Mouse (Mus musculus) B cell, adult 2 months (primary cell): Measurements from ENCODE around the gene Hdgfl2.

Source experiments
- DNase-seq, 2 experiments: peaks; one replicate each; pipeline ENCODE4 v3.0.0; 2022

Hdgfl2 gene

DNA sequence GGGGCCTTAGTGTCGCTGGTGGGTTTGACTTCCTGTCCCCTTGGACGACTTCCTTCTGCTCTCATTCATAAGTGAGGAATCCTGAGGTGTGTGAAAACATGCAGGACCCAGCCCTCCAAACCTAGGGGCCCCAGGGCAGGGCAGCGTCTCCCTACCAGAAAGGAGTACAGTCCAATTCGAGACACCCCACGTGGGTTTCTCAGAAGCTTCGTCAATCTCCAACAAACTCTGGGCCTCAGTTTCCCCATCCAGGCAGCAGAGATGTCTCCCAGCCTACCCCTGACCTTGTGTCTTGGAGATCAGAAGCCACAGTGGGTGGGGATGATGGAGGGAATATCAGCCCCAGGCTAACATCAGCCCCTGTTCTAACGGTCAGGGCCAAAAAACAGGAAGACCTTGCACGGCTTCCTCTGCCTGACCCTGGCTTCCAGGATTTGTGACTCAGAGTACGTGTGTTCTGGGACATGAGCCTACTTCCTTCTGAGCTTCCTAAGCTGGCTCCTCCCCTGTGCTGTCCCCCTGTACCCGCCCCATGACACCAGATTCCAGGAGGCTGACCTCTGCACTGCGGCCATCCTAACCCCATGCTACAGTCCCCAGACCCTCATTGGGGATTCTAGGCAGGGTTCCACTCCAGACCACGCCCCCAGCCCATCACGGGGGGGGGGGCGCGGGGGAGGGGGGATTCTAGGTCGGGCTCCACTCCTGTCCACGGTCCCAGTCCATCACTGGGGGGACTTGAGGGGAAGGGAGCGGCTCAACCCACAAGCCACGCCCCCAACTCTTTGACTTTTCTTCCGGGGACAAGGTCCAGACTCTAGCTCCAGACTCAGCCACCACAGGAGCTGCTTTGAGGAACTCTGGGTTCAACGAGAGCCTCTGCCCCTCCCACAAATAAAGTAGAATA is 54.3 kb downstream of the Hdgfl2 start:
- DNase-seq, result peak in 1 of 2 experiments; percentile 34

DNA sequence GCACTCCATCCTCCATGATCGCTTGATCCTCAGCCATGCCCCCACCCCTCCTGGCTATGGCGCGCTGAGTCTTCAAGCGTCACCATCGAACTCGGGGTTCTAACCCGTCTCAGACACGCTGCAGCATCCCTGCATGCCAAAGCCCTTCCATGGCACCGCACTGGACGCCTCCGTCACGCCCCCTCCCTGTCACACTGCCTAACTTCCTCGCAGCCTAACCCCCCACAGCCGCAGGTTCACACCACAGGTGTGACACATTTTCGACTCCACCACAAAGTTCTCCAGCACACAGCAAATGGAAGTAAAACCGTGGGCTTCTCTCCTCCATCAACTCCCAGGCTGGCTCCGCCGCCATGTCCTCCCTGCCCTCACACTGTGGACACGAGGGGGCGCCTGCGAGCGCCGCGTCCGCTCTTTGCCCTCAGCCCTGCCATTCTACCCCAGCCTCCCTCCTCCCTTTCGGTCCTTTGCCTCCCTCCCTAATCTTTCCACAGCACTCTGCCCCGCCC is 55.1 kb downstream of the Hdgfl2 start:
- peak; percentile 86 to 87 for DNase-seq

DNA sequence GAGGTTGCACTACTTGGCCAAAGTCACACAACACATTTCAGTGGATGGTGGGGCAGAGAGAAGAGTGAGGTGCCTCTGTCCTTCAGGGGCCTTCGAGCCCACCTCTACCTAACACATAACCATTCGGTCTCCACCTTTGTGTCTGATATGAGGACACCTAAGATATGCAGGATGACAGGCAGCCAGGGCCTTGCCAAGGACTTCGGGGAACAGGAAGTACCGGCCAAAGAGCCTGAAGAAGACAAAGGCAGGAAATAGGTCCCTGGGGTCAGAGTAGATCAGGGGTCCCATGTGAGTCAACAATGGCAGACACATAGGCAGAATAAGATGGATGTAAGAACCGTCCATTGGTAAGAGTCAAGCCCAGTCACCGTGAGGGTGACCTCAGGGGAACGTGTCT is 57.1 kb downstream of the Hdgfl2 start:
- no peak for DNase-seq

DNA sequence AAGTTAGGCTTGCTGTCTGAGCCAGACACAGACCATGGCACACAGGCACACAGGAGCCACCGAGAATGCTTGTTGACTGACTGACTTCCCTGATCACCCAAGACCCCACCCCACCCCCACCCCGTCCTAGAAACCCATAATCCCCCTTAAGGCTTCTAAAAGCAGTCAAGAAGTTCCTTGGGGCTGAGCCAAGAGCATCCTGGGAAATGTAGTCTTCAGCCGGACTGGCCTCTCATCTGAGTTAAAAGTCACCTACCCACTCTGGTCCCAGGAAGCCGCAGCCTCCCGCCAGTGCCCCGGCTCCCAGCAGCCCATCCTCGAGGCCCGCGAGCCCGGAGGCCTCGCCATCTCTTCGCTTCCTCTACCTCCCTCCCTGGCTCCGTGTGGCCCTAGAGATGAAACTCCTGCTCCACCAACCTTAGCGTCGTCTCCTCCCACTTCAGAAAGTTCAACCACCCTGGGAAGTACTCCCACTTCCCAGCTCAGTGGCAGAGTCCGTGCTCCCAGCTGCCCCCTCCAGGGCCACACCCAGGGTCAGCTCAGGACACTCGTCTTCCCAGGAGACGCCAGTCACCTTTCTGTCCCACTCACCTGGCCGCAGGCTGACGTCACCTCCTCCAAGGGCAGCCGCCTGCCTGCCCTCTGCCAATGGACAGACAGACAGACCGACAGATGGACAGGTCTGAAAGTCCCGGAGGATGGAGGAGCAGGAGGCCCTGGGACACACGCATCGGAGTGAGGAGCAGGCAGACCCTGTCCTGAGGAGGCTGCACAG is 58.6 kb downstream of the Hdgfl2 start:
- no peak for DNase-seq

DNA sequence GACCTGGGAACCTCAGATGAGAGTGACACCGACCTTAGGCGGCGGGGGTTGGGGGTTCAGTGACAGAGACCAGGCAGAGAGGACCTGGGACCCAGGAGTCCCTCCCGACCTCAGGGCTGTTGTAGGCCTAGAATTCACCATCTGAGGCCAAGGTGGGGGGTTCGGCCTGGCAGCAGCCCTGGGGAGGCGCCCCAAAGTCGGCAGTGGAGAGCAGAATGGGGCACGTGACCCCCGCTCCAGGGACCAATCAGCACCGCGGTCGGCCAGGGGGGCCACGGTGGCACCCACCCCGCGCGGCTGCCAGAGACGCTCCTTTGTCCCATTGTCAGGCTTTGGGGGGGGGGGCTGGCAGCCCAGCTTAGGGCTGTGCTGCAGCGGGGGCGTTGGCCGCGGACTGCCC is 59.9 kb downstream of the Hdgfl2 start:
- no peak for DNase-seq

DNA sequence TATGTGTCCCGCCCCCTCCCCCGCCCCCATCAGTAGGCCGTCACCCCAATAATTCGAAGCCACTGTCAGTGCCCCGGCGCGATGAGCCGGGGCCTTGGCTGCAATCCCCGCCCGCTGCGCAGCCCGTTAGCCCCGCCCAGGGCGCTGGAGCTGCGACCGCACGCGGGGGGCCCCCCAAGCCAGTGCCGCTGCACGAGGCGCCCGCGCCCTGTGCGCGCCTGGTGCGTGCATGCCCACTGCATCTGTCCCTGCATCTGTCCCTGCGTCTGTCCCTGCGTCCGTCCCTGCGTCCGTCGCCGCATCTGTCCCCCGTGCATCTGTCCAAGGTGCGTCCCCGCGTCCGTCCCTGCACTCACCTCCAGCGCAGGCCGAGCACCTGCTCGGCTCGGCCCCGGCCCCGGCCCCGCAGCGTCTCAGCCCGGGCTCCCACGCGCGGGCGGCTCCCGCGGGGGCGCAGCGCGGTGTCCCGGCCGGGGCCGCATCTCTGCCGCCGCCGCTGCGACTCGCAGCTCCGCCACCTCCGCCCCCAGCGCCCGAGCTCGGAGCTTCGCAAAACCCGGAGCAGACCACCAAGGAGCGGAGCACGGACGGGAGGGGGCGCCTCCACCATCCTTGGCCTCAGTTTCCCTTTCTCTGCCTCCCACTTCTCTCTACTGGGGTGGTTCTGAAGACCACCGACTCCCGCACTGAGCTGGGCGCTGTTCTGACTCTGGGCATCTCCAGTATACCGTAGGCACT is 60.6 kb downstream of the Hdgfl2 start, which contains the start of gene Sema6b:
TSS of gene Sema6b (minus strand) at position 486 of the 738 bp plus-strand sequence.
- peak; percentile 44 to 45 for DNase-seq

DNA sequence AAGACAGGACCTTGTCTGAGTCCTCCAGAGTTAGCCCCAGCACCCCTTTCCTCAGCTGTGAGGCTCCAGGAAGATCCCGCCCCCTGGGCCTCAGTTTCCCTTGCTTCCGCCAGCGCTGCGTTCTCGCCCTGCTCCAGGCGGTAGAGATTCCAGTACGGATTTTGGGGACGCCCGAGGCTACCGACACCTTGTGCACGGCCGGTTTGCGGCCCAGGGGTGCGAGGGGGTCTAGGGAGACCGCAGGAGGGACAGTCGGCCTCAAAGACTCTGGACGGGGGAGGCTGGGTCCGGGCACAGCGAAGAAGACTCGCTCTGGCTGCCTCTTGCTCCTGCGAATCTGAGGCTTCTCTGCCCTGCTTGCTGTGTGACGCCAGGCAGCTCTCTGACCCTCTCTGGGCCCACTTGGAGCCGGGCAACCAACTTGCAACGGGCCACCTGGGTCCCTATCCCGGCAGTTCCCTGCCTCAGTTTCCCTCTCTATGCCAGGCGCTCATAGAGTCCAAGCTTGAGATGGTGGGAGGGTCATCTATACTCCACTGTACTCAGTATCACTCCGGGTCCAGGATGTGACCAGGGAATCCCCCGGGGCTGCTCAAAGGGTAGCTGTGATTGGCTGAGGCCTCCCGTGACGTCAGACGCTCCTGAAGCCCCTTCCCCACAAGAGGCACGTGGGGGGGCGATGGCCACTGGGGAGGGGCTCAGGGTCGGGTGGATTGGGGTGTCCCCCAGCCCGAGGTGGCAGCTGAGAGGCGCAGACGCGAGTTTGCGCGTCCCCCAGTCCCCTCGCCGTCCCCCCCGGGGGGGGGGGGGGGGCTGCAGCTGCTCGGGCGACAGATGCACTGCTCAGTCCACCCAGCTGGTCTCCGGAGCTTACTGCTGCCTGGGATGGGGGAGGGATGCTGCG is 62.5 kb downstream of the Hdgfl2 start:
- DNase-seq, result no peak

DNA sequence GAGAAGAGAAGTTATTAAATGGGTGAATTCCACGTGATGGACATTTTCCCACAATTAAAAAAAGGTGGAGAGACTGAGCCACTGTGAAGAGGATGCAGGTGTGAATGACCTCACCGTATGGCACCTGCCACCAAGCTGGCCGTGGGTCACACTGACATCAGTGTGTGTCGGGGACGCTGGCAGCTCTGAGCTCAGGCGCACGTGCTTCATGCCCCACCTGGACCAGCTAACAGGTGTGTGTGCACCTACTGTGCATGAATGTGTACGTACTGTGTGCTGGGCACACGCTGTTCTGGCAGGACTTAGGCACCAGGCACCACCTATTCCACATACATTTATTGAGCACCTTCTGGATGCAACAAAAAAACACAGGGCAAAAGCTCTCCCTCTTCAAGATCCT is 65.1 kb downstream of the Hdgfl2 start:
- no peak for DNase-seq

DNA sequence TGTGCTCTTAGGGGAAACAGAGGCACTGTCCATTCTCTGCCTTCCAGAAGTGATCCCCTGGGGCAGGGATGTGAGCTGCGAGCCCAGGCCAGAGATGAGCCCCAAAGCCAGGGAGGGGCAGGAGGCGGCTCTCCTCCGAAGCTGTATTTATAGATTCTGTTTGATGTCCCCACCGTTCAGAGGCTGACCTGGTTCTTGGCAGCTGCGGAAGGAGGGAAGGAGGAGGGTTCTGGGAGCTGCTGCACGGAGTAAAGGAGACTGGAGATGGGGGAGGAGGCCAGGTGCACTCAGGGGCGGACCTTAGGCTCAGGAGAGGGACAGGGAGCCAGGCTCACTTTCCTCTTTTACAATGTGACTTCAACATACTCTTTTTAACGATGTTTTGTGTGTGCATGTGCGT is 66.7 kb downstream of the Hdgfl2 start:
- DNase-seq, result no peak

DNA sequence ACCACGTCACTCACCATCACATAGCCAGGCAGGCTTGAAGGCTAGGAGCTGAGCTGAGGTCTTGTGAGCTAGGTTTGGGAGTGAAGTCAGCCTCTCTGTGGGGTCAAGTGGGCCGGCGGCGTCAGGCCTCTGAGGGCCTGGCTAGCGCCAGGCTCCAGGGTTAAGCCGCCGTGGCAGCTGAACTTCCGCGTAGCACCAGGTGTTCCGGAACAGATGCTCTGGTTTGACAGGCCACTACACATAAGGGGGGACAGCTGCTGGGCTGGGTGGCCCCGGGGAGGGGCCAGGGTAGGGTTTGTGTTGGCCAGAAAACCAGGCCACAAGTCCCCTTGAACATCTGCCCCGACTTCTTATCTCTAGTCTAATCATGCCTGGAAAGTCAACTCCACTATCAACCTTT is 68.0 kb downstream of the Hdgfl2 start:
- DNase-seq, result no peak

DNA sequence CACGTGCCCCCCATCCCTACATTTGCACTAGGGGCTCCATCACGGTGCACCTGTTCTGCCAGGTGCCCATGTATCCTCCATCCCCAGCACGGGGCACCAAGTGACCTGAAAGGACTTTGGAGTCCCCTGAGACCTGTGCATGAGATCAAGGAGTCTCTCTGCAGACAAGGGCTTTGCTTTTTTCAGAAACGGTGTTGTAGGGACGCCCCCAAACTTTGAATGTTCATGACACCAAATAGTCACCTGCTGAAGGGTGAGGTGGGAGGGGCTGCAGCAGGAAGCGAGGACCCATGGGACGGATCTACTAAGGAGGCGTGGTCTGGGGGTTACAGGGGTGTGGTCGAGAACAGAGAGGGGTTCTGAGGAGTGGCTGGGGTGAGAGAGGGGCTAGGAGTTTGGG is 68.8 kb downstream of the Hdgfl2 start:
- peak; percentile 56 to 68 for DNase-seq

DNA sequence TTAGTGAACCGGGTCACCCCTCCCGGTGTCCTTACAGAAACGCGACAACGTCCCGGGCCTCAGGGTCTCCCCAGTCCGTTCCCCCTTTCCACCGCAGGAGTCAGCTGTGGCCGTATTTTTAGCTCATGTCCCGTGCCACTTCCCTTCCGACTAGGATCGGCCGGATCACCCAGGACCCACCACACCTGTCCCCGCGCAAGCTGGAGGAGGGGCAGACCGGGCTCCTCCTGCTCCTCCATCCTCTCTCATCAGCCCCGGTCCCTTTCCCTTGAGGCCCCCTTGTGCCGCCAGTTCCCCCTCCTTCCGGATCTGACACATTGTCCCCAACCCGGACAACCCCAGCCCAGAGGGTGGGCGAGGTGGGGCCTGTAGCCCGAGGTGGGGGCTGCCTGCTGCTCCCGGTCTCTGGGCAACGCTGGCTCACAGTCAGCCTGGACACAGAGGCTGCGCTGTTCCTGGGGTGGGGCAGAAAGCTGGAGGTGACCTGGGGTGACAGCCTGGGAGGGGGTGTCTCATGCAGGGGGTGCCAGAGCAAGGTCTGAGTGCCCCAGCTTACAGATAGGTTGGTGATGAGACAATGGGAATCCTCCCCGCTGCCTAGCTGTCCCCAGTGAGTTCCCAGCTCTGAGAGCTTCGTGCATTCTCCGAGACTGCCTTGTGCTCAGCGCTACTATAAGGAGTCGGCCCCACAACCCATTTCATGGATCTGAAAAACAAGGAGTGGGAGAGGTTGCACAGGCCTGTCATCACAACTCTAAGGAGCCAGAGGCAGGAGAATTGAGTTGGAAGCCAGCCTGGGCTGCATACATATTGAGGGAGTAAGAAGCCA is 69.6 kb downstream of the Hdgfl2 start:
- no peak for DNase-seq

DNA sequence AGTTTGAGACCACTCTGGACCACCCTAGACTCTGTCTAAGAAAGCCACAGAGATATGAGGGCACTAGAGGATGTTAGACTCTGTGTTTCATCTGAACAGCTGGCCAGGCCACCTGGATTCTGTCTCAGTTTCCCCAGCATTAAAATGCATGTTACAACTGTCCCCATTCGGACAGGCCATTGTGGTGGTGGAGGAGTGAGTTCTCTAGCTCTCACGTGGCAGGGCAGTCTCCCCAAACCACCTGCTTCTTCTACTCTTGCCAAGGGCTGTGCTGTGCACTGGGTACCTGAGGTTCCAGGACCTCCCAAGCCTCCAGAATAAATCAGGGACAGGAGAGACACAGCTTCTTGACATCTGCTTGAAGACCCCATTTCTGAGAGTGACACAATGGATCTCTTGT is 70.5 kb downstream of the Hdgfl2 start:
- no peak for DNase-seq
